Mouse (Mus musculus) hindlimb bud, embryonic 11.5 days (tissue): ENCODE measurements around the gene Mrpl51.
"Not testable (repeated sequence)": the region's sequence is repeated elsewhere in the genome, so short reads cannot be mapped to it uniquely, and the experiment has no call there.

Source experiments
- DNase-seq: peaks from one replicate; pipeline ENCODE4 v3.0.0-alpha.2; 2012; ENCODE audit warnings: low read depth, low spot score; ENCODE audit errors: extremely low spot score

Mrpl51 gene

DNA sequence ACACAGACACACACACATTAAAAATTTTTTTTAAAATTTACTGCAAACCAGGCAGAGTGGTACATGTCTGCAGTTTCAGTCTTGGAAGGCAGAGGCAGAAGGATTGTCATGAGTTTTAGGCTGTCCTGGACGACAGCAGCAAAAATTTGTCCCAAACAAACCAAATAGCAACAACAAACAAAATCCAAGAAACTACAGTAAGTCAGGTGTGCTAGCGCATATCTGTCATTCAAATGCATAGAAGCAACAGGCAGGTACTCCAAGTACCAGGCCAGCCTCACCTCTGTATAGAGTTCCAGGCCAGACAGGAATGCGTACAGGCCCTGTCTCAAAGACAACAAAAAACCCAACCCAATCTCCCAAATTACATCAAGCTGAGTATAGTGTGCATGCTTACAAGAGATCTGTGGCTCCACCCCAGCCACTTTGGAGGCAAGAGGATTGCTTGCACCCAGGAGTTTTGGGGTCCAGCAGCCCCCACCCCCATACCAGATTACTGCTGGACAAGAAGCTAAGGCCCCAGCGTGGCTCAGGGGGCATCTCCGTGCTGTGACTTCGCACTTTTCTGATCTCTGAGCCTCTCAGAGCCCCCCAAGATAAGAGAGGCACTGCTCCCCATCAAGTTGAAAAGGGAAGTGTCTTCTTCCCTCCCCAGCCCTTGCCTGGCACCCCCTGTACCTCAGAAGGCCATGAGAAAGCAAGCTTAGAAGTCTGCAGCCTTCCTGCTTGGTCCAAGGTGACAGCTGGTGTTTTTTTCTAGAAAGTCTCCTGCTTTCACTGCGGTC, 31.6 kb upstream of the Mrpl51 start:
- no peak for DNase-seq

GRCm38 (mm10) chr6:125160558-125160853, 31.1 kb upstream of the Mrpl51 start:
- DNase-seq: no peak

GRCm38 (mm10) chr6:125160854-125161760, 30.5 kb upstream of the Mrpl51 start:
- DNase-seq: no peak

DNA sequence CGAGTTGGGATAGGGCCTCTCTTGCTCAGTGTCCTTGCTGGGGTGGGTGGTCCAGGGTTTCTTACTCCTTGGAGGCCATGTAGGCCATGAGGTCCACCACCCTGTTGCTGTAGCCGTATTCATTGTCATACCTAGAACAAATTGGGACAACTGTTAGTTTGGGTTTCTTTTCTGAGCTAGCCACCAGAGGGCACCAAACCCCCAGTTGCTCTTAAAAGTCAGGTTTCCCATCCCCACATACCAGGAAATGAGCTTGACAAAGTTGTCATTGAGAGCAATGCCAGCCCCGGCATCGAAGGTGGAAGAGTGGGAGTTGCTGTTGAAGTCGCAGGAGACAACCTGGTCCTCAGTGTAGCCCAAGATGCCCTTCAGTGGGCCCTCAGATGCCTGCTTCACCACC, 29.6 kb upstream of the Mrpl51 start:
- DNase-seq: not testable (repeated sequence)

DNA sequence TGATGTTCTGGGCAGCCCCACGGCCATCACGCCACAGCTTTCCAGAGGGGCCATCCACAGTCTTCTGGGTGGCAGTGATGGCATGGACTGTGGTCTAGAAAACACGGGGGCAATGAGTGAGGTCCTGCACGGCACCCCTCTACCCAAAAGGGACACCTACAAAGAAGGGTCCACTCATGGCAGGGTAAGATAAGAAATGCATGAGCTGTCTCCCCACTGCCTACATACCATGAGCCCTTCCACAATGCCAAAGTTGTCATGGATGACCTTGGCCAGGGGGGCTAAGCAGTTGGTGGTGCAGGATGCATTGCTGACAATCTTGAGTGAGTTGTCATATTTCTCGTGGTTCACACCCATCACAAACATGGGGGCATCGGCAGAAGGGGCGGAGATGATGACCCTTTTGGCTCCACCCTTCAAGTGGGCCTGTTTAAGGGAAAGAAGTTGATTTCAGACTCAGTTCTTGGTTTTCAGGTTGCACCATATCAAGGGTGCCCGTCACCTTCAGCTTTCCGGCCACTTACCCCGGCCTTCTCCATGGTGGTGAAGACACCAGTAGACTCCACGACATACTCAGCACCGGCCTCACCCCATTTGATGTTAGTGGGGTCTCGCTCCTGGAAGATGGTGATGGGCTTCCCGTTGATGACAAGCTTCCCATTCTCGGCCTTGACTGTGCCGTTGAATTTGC, 28.8 kb upstream of the Mrpl51 start:
- not testable (repeated sequence) for DNase-seq

DNA sequence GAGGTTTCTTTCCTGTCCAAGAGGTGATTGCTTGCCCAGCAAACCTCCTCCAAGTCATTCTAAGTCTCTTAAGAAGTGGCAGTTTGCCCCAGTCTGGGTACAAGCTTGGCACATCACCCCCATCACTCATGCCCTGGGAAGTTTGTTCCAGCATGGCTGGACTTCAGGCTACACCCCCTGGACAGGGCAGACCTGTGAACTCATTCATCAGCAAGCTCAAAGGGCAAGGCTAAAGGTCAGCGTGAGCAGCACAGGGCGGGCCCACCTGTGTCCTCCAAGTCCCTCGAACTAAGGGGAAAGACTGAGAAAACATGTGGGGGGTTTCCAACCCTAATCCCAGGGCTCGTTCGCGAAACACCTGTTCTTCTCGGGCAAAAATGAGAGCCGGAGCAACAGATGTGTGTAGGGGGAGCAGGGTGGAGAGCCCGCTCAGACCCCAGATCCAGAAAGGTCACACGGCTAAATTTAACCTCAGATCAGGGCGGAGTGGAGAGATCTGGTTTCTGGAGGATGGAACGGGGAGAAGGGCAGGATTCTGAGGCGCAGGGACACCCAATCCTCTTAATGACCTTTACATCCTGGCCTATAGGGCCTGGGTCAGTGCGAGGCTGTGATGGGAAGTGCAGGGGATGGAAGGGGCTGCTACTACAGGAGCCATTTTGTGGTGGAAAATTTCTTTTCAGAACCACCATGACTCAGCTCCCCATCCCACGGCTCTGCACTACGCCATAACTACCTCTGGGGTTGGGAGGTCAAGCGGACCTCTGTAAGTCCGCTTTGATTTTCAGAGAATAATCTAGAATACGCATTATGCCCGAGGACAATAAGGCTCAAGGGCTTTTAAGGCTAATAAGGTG, 27.6 kb upstream of the Mrpl51 start:
- DNase-seq: no peak

DNA sequence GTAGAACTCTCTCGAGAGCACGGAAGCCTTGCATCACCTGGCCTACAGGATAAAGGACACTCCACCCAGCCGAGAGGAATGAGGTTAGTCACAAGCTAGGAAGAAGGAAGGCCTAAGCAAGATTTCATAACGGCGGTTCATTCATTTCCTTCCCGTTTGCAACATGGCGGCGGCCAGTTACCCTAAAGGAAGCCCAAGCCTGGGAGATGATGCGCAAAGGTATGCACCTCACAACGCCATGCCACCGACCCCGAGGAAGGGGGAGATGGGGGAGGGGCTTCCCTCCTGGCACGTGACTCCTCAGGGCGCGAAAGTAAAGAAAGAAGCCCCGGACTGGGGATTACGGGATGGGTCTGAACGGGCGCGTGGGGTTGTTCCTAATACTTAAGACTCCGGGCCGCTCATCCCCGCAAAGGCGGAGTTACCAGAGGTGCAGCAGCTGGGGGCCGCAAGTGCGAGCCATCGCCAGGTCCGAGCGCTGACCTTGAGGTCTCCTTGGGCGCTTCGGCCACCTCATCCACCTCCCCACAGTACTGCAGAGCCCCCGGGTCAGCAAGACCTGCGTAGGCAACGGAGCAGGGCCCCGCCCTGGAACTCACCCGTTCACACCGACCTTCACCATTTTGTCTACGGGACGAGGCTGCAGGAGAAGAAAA, 26.8 kb upstream of the Mrpl51 start:
- no peak for DNase-seq

- no peak for DNase-seq
Measured at GRCm38 (mm10) chr6:125165328-125165891, 26.2 kb upstream of the Mrpl51 start.

DNA sequence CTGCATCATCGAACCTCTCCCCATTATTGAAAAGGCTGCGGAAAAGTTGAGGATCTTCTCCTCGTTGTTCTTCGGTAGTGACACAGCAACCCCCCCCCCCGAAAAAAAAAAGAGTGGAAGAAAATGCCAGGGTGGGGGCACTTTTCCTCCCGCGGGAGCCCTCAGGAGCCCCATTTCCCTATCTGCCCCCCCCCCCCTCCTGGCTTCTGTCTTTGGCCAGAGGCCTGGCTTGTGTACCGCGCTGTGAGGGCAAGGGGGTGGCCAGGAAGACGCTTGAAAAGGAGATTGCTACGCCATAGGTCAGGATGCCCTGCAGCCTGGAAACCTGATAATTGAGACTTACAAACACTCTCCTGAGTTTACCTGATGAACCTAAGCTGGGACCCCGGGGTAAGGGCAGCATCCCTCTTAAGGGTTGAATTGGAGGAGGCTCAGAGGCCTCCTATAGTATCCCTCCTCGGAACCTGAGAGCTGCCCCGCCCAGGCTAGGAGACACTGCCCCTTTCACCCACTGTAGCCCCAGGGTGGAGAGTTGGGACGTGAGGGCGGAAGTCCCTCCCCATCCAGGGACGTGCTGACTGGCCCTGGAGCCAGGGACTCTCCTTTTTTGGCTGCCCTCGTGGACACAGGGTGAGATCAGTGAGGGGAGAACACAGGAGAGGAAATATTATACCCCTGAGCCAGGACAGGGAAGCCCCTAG, 25.4 kb upstream of the Mrpl51 start, which contains the start of gene Gapdh:
Gapdh (minus strand) TSS at position 417 of the 701 bp plus-strand sequence.
- no peak for DNase-seq

GRCm38 (mm10) chr6:125166861-125167650, 24.5 kb upstream of the Mrpl51 start:
- DNase-seq: no peak

DNA sequence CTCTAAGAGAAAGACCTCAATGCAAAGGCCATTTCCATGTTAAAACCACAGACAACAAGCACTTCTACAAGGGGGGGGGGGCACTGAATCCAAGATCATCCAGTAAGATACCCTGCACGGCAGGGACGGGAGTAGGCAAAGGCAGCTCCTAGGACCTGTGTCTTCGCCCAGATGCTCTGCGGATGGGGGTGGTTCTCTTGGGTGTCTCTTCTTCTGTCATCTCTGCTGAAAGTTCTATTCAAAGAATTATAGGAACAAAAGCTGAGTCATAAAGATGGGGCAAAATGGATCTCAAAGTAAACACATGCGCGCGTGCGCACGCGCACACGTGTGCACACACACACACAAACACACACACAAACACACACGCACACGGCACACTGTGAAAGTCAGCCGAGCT, 23.5 kb upstream of the Mrpl51 start:
- no peak for DNase-seq

- no peak for DNase-seq
Measured at GRCm38 (mm10) chr6:125170194-125170593, 21.4 kb upstream of the Mrpl51 start.

- DNase-seq: no peak
Measured at GRCm38 (mm10) chr6:125172474-125172873, 19.1 kb upstream of the Mrpl51 start.

- DNase-seq: no peak
Measured at GRCm38 (mm10) chr6:125173256-125173655, 18.3 kb upstream of the Mrpl51 start.

- no peak for DNase-seq
Measured at GRCm38 (mm10) chr6:125175469-125175868, 16.1 kb upstream of the Mrpl51 start.

DNA sequence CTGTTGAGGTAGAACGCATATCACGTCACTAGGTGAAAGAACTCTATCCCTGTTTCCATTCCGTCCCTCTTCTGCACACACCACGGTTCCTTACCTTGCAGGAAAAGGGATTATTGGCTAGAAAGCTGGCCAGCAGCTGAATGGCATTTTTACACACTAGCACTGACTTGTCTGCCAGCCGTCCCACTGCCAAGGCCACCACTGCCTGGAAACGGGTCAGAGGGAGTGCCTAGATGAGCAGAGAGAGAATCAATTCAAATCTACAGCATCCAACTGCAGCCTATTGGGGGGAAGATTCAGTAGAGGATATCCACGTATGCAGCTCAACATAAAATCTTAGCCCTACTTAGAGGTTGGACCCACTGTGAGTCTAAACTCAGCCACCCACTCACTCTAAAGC, 12.0 kb upstream of the Mrpl51 start:
- no peak for DNase-seq

GRCm38 (mm10) chr6:125182133-125182532, 9.5 kb upstream of the Mrpl51 start:
- DNase-seq: no peak

DNA sequence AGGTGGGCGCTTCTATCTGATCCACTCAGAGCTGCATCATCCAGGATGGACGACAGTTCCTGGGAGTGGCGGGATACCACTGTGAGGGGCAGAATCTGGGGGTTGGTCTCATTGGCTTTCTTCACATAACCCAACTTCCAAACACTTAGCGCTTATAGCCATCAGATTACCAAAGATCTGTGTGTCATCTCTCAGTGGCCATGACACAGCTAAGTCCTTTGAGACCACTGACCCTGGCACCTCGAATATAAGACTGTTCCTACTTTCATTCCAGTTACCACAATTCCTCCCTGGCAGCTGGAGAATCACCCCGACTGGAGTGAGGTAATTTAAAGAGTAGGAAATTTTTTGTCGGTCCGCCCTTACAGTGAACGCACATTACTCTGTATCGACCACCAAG, 5.4 kb upstream of the Mrpl51 start:
- no peak for DNase-seq
